Mouse (Mus musculus): ENCODE measurements around the gene Sdhaf4. TPM values are rescaled to one million over a fixed set of nuclear protein-coding genes. Genes with fewer than 3 reads are reported as not detected.

Sdhaf4 gene
- polyA plus RNA-seq (2012; rRNA removed): 16.9 and 26.4 TPM in 2 replicates

GRCm38 (mm10) chr1:24005070-24005804 is at the start of gene Sdhaf4:
Gene Sdhaf4, minus strand, starts transcription at chr1:24005656.
- TF ChIP-seq CTCF (conservative IDR thresholded peaks at IDR 0.05; ENCODE audit: insufficient read depth, insufficient read length, low read depth, low read length) (no peak), POLR2A (IDR thresholded peaks at IDR 0.05; ENCODE audit: low read depth, low read length) (peak; percentile 51)
- DNase-seq: peak; percentile 94
- Histone ChIP-seq H3K4me3 (ENCODE audit: insufficient read depth, low read depth, low read length) (peak within 1 kb of the TSS; percentile 87), H3K36me3 (ENCODE audit: control insufficient read depth, insufficient read depth, low read length) (no peaks in the 10 kb centered on the region; the same call in 1 of the 2 replicates), H3K4me1 (ENCODE audit: control insufficient read depth, insufficient read depth, low read length) (peaks cover 3% of the 10 kb centered on the region; the same call in 1 of the 2 replicates), H3K27me3 (replicated peaks; ENCODE audit: control insufficient read depth, insufficient read depth, low read length) (no peaks in the 10 kb centered on the region), H3K27ac (ENCODE audit: insufficient read depth, low read depth, low read length) (peak within 1 kb of the TSS; percentile 81)
- under 1% methylated on average over 47 of the region's 47 CpGs for WGBS

GRCm38 (mm10) chr1:24046730-24047510 is 41.5 kb upstream of the Sdhaf4 start:
- no peaks in the 10 kb centered on the region; the same call in 1 of the 2 replicates for H3K36me3 ChIP-seq (ENCODE audit: control insufficient read depth, insufficient read depth, low read length)
- no peak for DNase-seq
- H3K4me1 ChIP-seq (ENCODE audit: control insufficient read depth, insufficient read depth, low read length): no peaks in the 10 kb centered on the region
- H3K27ac ChIP-seq (ENCODE audit: insufficient read depth, low read depth, low read length): no peak overlapping the region
- no peak overlapping the region for H3K4me3 ChIP-seq (ENCODE audit: insufficient read depth, low read depth, low read length)
- no peaks in the 10 kb centered on the region for H3K27me3 ChIP-seq (replicated peaks; ENCODE audit: control insufficient read depth, insufficient read depth, low read length)
- 75% methylated on average over 6 of the region's 6 CpGs for WGBS
- TF ChIP-seq POLR2A (IDR thresholded peaks at IDR 0.05; ENCODE audit: low read depth, low read length) (no peak), CTCF (conservative IDR thresholded peaks at IDR 0.05; ENCODE audit: insufficient read depth, insufficient read length, low read depth, low read length) (no peak)

GRCm38 (mm10) chr1:24045627-24046026 is 40.2 kb upstream of the Sdhaf4 start:
- H3K27me3 ChIP-seq (replicated peaks; ENCODE audit: control insufficient read depth, insufficient read depth, low read length): no peaks in the 10 kb centered on the region
- no peak overlapping the region for H3K4me3 ChIP-seq (ENCODE audit: insufficient read depth, low read depth, low read length)
- 87% methylated on average over 5 of the region's 5 CpGs for WGBS
- DNase-seq: no peak
- H3K36me3 ChIP-seq (ENCODE audit: control insufficient read depth, insufficient read depth, low read length): no peaks in the 10 kb centered on the region
- TF ChIP-seq CTCF (conservative IDR thresholded peaks at IDR 0.05; ENCODE audit: insufficient read depth, insufficient read length, low read depth, low read length) (no peak), POLR2A (IDR thresholded peaks at IDR 0.05; ENCODE audit: low read depth, low read length) (no peak)
- no peaks in the 10 kb centered on the region for H3K4me1 ChIP-seq (ENCODE audit: control insufficient read depth, insufficient read depth, low read length)
- no peak overlapping the region for H3K27ac ChIP-seq (ENCODE audit: insufficient read depth, low read depth, low read length)

GRCm38 (mm10) chr1:24043007-24043406 is 37.6 kb upstream of the Sdhaf4 start:
- no peak for DNase-seq
- H3K4me3 ChIP-seq (ENCODE audit: insufficient read depth, low read depth, low read length): no peak overlapping the region
- H3K4me1 ChIP-seq (ENCODE audit: control insufficient read depth, insufficient read depth, low read length): no peaks in the 10 kb centered on the region
- TF ChIP-seq POLR2A (IDR thresholded peaks at IDR 0.05; ENCODE audit: low read depth, low read length): no peak
- TF ChIP-seq CTCF (conservative IDR thresholded peaks at IDR 0.05; ENCODE audit: insufficient read depth, insufficient read length, low read depth, low read length): no peak
- no peaks in the 10 kb centered on the region for H3K36me3 ChIP-seq (ENCODE audit: control insufficient read depth, insufficient read depth, low read length)
- H3K27ac ChIP-seq (ENCODE audit: insufficient read depth, low read depth, low read length): no peak overlapping the region
- WGBS: 81% methylated on average over 5 of the region's 5 CpGs
- no peaks in the 10 kb centered on the region for H3K27me3 ChIP-seq (replicated peaks; ENCODE audit: control insufficient read depth, insufficient read depth, low read length)

- no peak for DNase-seq
- Histone ChIP-seq H3K4me3 (ENCODE audit: insufficient read depth, low read depth, low read length) (no peak overlapping the region), H3K27me3 (replicated peaks; ENCODE audit: control insufficient read depth, insufficient read depth, low read length) (no peaks in the 10 kb centered on the region), H3K36me3 (ENCODE audit: control insufficient read depth, insufficient read depth, low read length) (peaks cover 3% of the 10 kb centered on the region; the same call in 1 of the 2 replicates), H3K27ac (ENCODE audit: insufficient read depth, low read depth, low read length) (no peak overlapping the region), H3K4me1 (ENCODE audit: control insufficient read depth, insufficient read depth, low read length) (no peaks in the 10 kb centered on the region)
- no peak for TF ChIP-seq CTCF (conservative IDR thresholded peaks at IDR 0.05; ENCODE audit: insufficient read depth, insufficient read length, low read depth, low read length)
- TF ChIP-seq POLR2A (IDR thresholded peaks at IDR 0.05; ENCODE audit: low read depth, low read length): no peak
- 90% methylated on average over 2 of the region's 2 CpGs for WGBS
These were observed 28.4 kb upstream of the Sdhaf4 start for GRCm38 (mm10) chr1:24033759-24034423.

- Histone ChIP-seq H3K4me1 (ENCODE audit: control insufficient read depth, insufficient read depth, low read length) (no peaks in the 10 kb centered on the region), H3K27ac (ENCODE audit: insufficient read depth, low read depth, low read length) (no peak overlapping the region), H3K36me3 (ENCODE audit: control insufficient read depth, insufficient read depth, low read length) (no peaks in the 10 kb centered on the region; the same call in 1 of the 2 replicates), H3K4me3 (ENCODE audit: insufficient read depth, low read depth, low read length) (no peak overlapping the region), H3K27me3 (replicated peaks; ENCODE audit: control insufficient read depth, insufficient read depth, low read length) (no peaks in the 10 kb centered on the region)
- DNase-seq: peak; percentile 31
- WGBS: 69% methylated on average over 6 of the region's 6 CpGs
- TF ChIP-seq CTCF (conservative IDR thresholded peaks at IDR 0.05; ENCODE audit: insufficient read depth, insufficient read length, low read depth, low read length) (no peak), POLR2A (IDR thresholded peaks at IDR 0.05; ENCODE audit: low read depth, low read length) (no peak)
These were observed 5.4 kb upstream of the Sdhaf4 start for GRCm38 (mm10) chr1:24010821-24011220.
